Mouse (Mus musculus): ENCODE results near the gene Ank2. TPM values are rescaled to one million over a fixed set of nuclear protein-coding genes. Genes with fewer than 3 reads are reported as not detected.

The Ank2 gene
- 100 to 1,000 TPM; 269 to 290 TPM for total RNA-seq (2021)
- 96.1 and 155 TPM in 2 replicates for polyA plus RNA-seq (2012; rRNA removed)
- long read RNA-seq, full-length matches to known transcripts, result 2 of 16 reads
- long read RNA-seq, partial matches to known transcripts, result 2 of 16 reads
- long read RNA-seq, other reads (novel, unspliced or antisense), result 12 of 16 reads

DNA sequence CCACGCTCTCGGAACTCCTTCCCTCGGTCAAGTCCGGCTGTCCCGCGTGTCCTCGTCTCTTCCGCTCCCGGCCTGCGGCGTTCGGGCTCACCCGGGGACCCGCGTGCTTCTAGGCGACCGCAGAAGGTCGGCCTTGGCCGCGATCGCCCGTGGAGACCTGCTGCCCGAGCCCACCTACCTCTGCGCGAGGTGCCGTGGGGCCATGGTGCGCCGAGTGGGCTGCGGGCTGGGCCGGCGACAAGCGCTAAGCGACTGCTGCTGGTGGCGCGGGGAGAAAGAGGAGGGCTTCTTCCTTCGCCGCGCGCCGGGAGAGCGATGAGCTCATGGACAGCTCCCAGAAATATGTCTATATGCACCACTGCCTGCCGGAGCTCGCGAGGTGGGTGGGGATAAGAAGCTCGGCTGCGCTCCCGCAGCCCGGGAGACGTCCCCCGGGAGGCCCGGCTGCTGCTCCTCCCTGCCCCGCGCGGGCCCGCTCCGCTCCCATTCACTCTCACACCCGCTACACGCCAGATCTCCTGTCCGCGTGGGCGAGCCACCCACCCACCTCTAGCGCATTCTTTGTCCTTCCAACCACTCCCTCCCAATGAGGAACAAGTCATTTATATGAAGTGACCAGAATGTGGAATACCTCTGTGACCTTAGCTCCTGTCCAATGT, at the start of gene Ank2:
Gene Ank2 (minus strand): TSS at position 609 of the 659 bp plus-strand sequence.
- peak; percentile 52 for DNase-seq
- Histone ChIP-seq H3K9ac (ENCODE audit: low read depth, low read length) (peak within 1 kb of the TSS; percentile 88), H3K4me3 (peak within 1 kb of the TSS; percentile 61), H3K27me3 (ENCODE audit: control insufficient read depth, insufficient read depth, low read length) (no peaks in the 10 kb centered on the region; the same call in 1 of the 2 replicates), H3K79me2 (replicated peaks; ENCODE audit: control insufficient read depth, insufficient read depth, low read length) (no peaks in the 10 kb centered on the region), H3K27ac (peak within 1 kb of the TSS; percentile 78), H3K36me3 (ENCODE audit: control insufficient read depth, insufficient read depth, low read length) (no peaks in the 10 kb centered on the region), H3K4me1 (ENCODE audit: control insufficient read depth, insufficient read depth, low read length) (no peaks in the 10 kb centered on the region)
- intact Hi-C loops (cut with DNase I), result loop anchor here (2.0 to 5.0 kb wide), 2 partner anchors 20 to 33 kb away; no protein-coding TSS in a partner anchor
- TF ChIP-seq EP300 (IDR thresholded peaks at IDR 0.05; ENCODE audit: insufficient read depth, low read depth, low read length), result no peak
- no peak for TF ChIP-seq CTCF (IDR thresholded peaks at IDR 0.05)
- 0 out of 2 replicates have a peak, but pooled peaks have one; percentile 18 for TF ChIP-seq POLR2A (IDR thresholded peaks at IDR 0.05; ENCODE audit: insufficient read depth, low read depth, low read length)
- under 1% methylated on average over 61 of the region's 62 CpGs for WGBS

DNA sequence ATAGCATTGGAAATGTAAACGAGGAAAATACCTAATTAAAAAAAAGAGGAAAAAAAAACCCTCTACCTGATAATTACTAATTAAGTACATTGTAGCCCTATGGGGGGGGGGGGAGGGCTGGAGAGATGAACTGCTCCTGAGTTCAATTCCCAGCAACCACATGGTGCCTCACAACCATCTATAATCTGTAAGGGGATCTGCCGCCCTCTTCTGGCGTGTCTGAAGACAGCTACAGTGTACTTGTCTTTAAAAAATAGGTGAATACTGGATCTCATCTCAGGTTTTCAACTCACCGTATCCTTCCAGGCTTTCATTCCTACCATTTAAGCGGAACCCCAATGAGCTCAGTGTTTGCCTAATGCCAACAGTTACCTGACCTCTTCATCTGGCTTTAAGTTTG, 48.7 kb upstream of the Ank2 start:
- Histone ChIP-seq H3K27ac (no peak overlapping the region), H3K79me2 (replicated peaks; ENCODE audit: control insufficient read depth, insufficient read depth, low read length) (no peaks in the 10 kb centered on the region; the same call in 1 of the 2 replicates), H3K4me1 (ENCODE audit: control insufficient read depth, insufficient read depth, low read length) (0 out of 2 replicates have a peak, but pooled peaks cover 1% of the 10 kb centered on the region), H3K9ac (ENCODE audit: low read depth, low read length) (no peak overlapping the region), H3K27me3 (ENCODE audit: control insufficient read depth, insufficient read depth, low read length) (no peaks in the 10 kb centered on the region), H3K4me3 (no peak overlapping the region), H3K36me3 (ENCODE audit: control insufficient read depth, insufficient read depth, low read length) (no peaks in the 10 kb centered on the region)
- intact Hi-C loops (cut with DNase I), result loop anchor here (2.0 kb wide), 1 partner anchor 95 kb away; no protein-coding TSS in a partner anchor
- WGBS, result 57% methylated on average over 5 of the region's 5 CpGs
- peak in 1 of 2 experiments; percentile 30 for DNase-seq
- TF ChIP-seq POLR2A (IDR thresholded peaks at IDR 0.05; ENCODE audit: insufficient read depth, low read depth, low read length), result no peak
- no peak for TF ChIP-seq EP300 (IDR thresholded peaks at IDR 0.05; ENCODE audit: insufficient read depth, low read depth, low read length)
- TF ChIP-seq CTCF (IDR thresholded peaks at IDR 0.05), result peak; percentile 67

GRCm38 (mm10) chr3:127544610-127545121, 45.5 kb upstream of the Ank2 start:
- no peak for TF ChIP-seq EP300 (IDR thresholded peaks at IDR 0.05; ENCODE audit: insufficient read depth, low read depth, low read length)
- no peak for TF ChIP-seq POLR2A (IDR thresholded peaks at IDR 0.05; ENCODE audit: insufficient read depth, low read depth, low read length)
- no peak for TF ChIP-seq CTCF (IDR thresholded peaks at IDR 0.05)
- intact Hi-C loops (cut with DNase I), result no loop called here

DNA sequence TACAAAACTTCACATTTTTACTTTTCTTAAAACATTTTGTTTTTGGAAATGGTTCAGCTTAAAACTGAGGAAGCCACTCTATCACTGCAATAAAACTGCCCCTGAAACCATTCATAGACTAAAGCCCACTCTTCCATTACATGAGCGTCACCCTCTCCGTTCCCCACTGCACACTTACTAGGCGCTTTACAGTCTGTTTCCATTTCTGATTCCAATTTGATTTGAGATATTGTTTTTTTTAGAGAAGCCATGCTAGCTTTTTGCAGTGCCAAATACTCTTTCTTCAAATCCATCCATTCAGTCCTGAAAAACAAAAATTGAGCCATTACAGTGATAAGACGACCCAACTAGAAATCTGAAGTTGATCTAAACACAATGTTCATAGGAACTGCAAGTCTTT, 44.8 kb upstream of the Ank2 start:
- WGBS, result 86% methylated on average over 4 of the region's 4 CpGs
- Histone ChIP-seq H3K4me1 (ENCODE audit: control insufficient read depth, insufficient read depth, low read length) (no peaks in the 10 kb centered on the region), H3K9ac (ENCODE audit: low read depth, low read length) (no peak overlapping the region), H3K27me3 (ENCODE audit: control insufficient read depth, insufficient read depth, low read length) (no peaks in the 10 kb centered on the region), H3K27ac (no peak overlapping the region), H3K79me2 (replicated peaks; ENCODE audit: control insufficient read depth, insufficient read depth, low read length) (no peaks in the 10 kb centered on the region; the same call in 1 of the 2 replicates), H3K36me3 (ENCODE audit: control insufficient read depth, insufficient read depth, low read length) (peaks cover 2% of the 10 kb centered on the region), H3K4me3 (no peak overlapping the region)
- TF ChIP-seq CTCF (IDR thresholded peaks at IDR 0.05), result no peak
- no peak for TF ChIP-seq EP300 (IDR thresholded peaks at IDR 0.05; ENCODE audit: insufficient read depth, low read depth, low read length)
- TF ChIP-seq POLR2A (IDR thresholded peaks at IDR 0.05; ENCODE audit: insufficient read depth, low read depth, low read length), result no peak
- DNase-seq, result no peak
- intact Hi-C loops (cut with DNase I), result no loop called here

More at GRCm38 (mm10) chr3:127544610-127545121, 45.5 kb upstream of the Ank2 start:
- no peaks in the 10 kb centered on the region for H3K4me1 ChIP-seq (ENCODE audit: control insufficient read depth, insufficient read depth, low read length)
- H3K27me3 ChIP-seq (ENCODE audit: control insufficient read depth, insufficient read depth, low read length), result no peaks in the 10 kb centered on the region
- no peak overlapping the region for H3K27ac ChIP-seq
- 44% methylated on average over 5 of the region's 5 CpGs for WGBS
- H3K9ac ChIP-seq (ENCODE audit: low read depth, low read length), result no peak overlapping the region
- no peak for DNase-seq
- peaks cover 2% of the 10 kb centered on the region for H3K36me3 ChIP-seq (ENCODE audit: control insufficient read depth, insufficient read depth, low read length)
- H3K79me2 ChIP-seq (replicated peaks; ENCODE audit: control insufficient read depth, insufficient read depth, low read length), result no peaks in the 10 kb centered on the region; the same call in 1 of the 2 replicates
- no peak overlapping the region for H3K4me3 ChIP-seq

GRCm38 (mm10) chr3:127539193-127539592, 40.0 kb upstream of the Ank2 start:
- intact Hi-C loops (cut with DNase I), result no loop called here
- peaks cover 6% of the 10 kb centered on the region for H3K36me3 ChIP-seq (ENCODE audit: control insufficient read depth, insufficient read depth, low read length)
- 47% methylated on average over 6 of the region's 6 CpGs for WGBS
- peak overlapping the region; percentile 68 for H3K27ac ChIP-seq
- no peak overlapping the region for H3K9ac ChIP-seq (ENCODE audit: low read depth, low read length)
- H3K4me1 ChIP-seq (ENCODE audit: control insufficient read depth, insufficient read depth, low read length), result no peaks in the 10 kb centered on the region; the same call in 1 of the 2 replicates
- peak in 1 of 2 experiments; percentile 20 for DNase-seq
- no peaks in the 10 kb centered on the region for H3K79me2 ChIP-seq (replicated peaks; ENCODE audit: control insufficient read depth, insufficient read depth, low read length)
- H3K27me3 ChIP-seq (ENCODE audit: control insufficient read depth, insufficient read depth, low read length), result no peaks in the 10 kb centered on the region
- no peak overlapping the region for H3K4me3 ChIP-seq
- TF ChIP-seq EP300 (IDR thresholded peaks at IDR 0.05; ENCODE audit: insufficient read depth, low read depth, low read length) (no peak), POLR2A (IDR thresholded peaks at IDR 0.05; ENCODE audit: insufficient read depth, low read depth, low read length) (no peak), CTCF (IDR thresholded peaks at IDR 0.05) (no peak)

Data from heart, adult 2 months (tissue).